Mouse (Mus musculus): ENCODE measurements around the gene Negr1.

- no peak for TF ChIP-seq MAFK (IDR thresholded peaks at IDR 0.05; ENCODE audit: insufficient read depth, low read depth, low read length)
- TF ChIP-seq ZNF384 (IDR thresholded peaks at IDR 0.05; ENCODE audit: low read depth, low read length) = no peak
- TF ChIP-seq HCFC1 (IDR thresholded peaks at IDR 0.05; ENCODE audit: borderline replicate concordance, insufficient read depth, low read length) = no peak
These were observed 735.6 kb downstream of the Negr1 start for GRCm38 (mm10) chr3:157297216-157297615.

All from ES-E14 (cell line).